Mouse (Mus musculus): ENCODE measurements around the gene Sh3kbp1.

DNA sequence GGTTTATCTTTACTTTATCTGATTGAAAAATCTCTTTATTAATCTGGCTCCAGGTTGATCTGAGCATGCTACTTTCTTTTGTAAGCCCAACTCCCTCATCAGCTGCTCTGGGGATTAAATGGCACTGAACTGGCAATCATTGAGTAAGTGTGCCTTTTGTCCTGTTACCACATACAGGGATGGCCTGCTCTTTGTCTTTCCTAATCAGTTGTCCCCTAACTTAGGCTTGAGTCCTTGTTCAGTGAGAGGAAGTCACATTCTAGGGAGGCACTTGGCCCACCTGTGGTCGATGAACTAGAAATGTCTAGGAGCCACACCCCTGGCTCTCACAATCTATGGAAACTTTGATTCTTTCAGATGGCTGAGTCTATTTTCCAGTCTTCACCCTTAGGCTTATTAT, 58.4 kb downstream of the Sh3kbp1 start:
- no peak for TF ChIP-seq POLR2A (IDR thresholded peaks at IDR 0.05; ENCODE audit: control insufficient read depth in 1 of 2, insufficient read depth in 1 of 2, low read depth in 1 of 2, low read length in 2 of 2, poor library complexity in 1 of 2)
- TF ChIP-seq CTCF (IDR thresholded peaks at IDR 0.05 in 2 of 3, conservative IDR thresholded peaks at IDR 0.05 in 1 of 3; ENCODE audit: control insufficient read depth in 1 of 3, insufficient read depth in 1 of 3, low read depth in 2 of 3, low read length in 3 of 3, poor library complexity in 1 of 3, severe bottlenecking in 1 of 3), result no peak
- TF ChIP-seq JUND (IDR thresholded peaks at IDR 0.05; ENCODE audit: low read depth, low read length), result no peak
- no peak for TF ChIP-seq MAZ (IDR thresholded peaks at IDR 0.05; ENCODE audit: low read depth, low read length)
- no peak for TF ChIP-seq MYC (IDR thresholded peaks at IDR 0.05; ENCODE audit: low read depth, low read length)
- no peak for TF ChIP-seq POLR2AphosphoS2 (IDR thresholded peaks at IDR 0.05; ENCODE audit: low read length)
- no peak for TF ChIP-seq HCFC1 (IDR thresholded peaks at IDR 0.05; ENCODE audit: low read depth, low read length)
- no peak for TF ChIP-seq USF1 (IDR thresholded peaks at IDR 0.05; ENCODE audit: low read depth, low read length)
- no peak for TF ChIP-seq MXI1 (IDR thresholded peaks at IDR 0.05; ENCODE audit: low read depth, low read length)
- TF ChIP-seq BHLHE40 (IDR thresholded peaks at IDR 0.05; ENCODE audit: borderline replicate concordance, low read depth, low read length), result no peak
- TF ChIP-seq ZMIZ1 (IDR thresholded peaks at IDR 0.05; ENCODE audit: low read depth, low read length), result no peak
- no peak for TF ChIP-seq CHD1 (IDR thresholded peaks at IDR 0.05; ENCODE audit: low read depth, low read length)
